20 mouse cellular contexts compared by ENCODE assay signal in genomic region chr6:49241562-49241961, GRCm38 (mm10).
"Had no signal": no experiment of that assay in that cellular context is flagged by ENCODE, and none has a peak within 500 bp of the region (broad histone marks: within the 10 kb centered on the region; RNA-seq: fewer than 3 reads in every experiment).

No protein-coding gene starts in this region.

- H3K27ac ChIP-seq: lung, embryonic 15.5 days; macrophage; midbrain, embryonic 13.5 days; neural tube, embryonic 13.5 days; neural tube, embryonic 15.5 days; stomach, embryonic 15.5 days; stomach, postnatal 0 days had no signal

- ATAC-seq: liver, postnatal 0 days; lung, postnatal 0 days had no signal

- H3K4me2 ChIP-seq: lung, embryonic 15.5 days; midbrain, embryonic 11.5 days; midbrain, embryonic 13.5 days; neural tube, embryonic 13.5 days; neural tube, embryonic 15.5 days; stomach, embryonic 15.5 days had no signal

- H3K4me1 ChIP-seq: lung, embryonic 15.5 days; megakaryocyte, embryonic 14.5 days; midbrain, embryonic 13.5 days; neural tube, embryonic 13.5 days; neural tube, embryonic 15.5 days; stomach, embryonic 15.5 days had no signal

- H3K9me3 ChIP-seq: lung, embryonic 15.5 days; megakaryocyte, embryonic 14.5 days; midbrain, embryonic 13.5 days; neural tube, embryonic 13.5 days; neural tube, embryonic 15.5 days; stomach, embryonic 15.5 days had no signal

- DNase-seq: liver, postnatal 0 days; lung, adult 2 months; lung, postnatal 14 days; lung, postnatal 36 days; retina, postnatal 1 day; right cerebral cortex, adult 18-20 months; right cerebral cortex, postnatal 25 days; thymus, adult 2 months; thymus, postnatal 25 days; thymus, postnatal 4 days had no signal

- H3K27me3 ChIP-seq: lung, embryonic 15.5 days; megakaryocyte, embryonic 14.5 days; midbrain, embryonic 13.5 days; neural tube, embryonic 13.5 days; neural tube, embryonic 15.5 days; stomach, embryonic 15.5 days had no signal

- H3K4me3 ChIP-seq: lung, embryonic 15.5 days; megakaryocyte, embryonic 14.5 days; midbrain, embryonic 13.5 days; neural tube, embryonic 13.5 days; neural tube, embryonic 15.5 days; stomach, embryonic 15.5 days had no signal

- H3K9ac ChIP-seq: liver, postnatal 0 days; lung, embryonic 15.5 days; midbrain, embryonic 13.5 days; neural tube, embryonic 13.5 days; neural tube, embryonic 15.5 days; stomach, embryonic 15.5 days had no signal
